Mouse (Mus musculus) neural tube, embryonic 11.5 days (tissue): ENCODE measurements at regions not wholly inside any gene's neighbourhood (a gene's known extent, or its start where the extent isn't known, plus 50 kb on each side); places are given as distances from the start of the nearest gene placed in this dataset.
"Not testable (repeated sequence)": the region's sequence is repeated elsewhere in the genome, so short reads cannot be mapped to it uniquely, and the experiment has no call there.

Source experiments
- ATAC-seq: fragments of 200-750 bp; cut with Nextera tagmentation; 2 replicates; pipeline ENCODE4 v1.8.0; 2017; ENCODE audit warnings: moderate number of reproducible peaks, mild to moderate bottlenecking, moderate TSS enrichment, moderate library complexity; ENCODE audit not compliant: insufficient read depth, low FRiP score, low TSS enrichment
- DNase-seq: peaks from one replicate; pipeline ENCODE4 v3.0.0-alpha.2; 2015; ENCODE audit warnings: low spot score
- H3K27ac ChIP-seq: fragments of 300-500 bp; sonication (generic); 2 replicates; pipeline ENCODE4 v1.5.1; 2014; ENCODE audit warnings: low read depth, mild to moderate bottlenecking, low read length
- H3K27me3 ChIP-seq: fragments of 300-500 bp; sonication (generic); 2 replicates; pipeline ENCODE4 v1.6.1; 2014; ENCODE audit warnings: mild to moderate bottlenecking, low read length, mixed read lengths; ENCODE audit not compliant: control insufficient read depth, insufficient read depth
- H3K36me3 ChIP-seq: fragments of 300-500 bp; sonication (generic); 2 replicates; pipeline ENCODE4 v1.6.1; 2014; ENCODE audit warnings: mild to moderate bottlenecking, low read length, moderate library complexity, mixed read lengths; ENCODE audit not compliant: control insufficient read depth, insufficient read depth
- H3K4me1 ChIP-seq: fragments of 300-500 bp; sonication (generic); 2 replicates; pipeline ENCODE4 v1.6.1; 2014; ENCODE audit warnings: low read length, mixed read lengths; ENCODE audit not compliant: control insufficient read depth, insufficient read depth
- H3K4me2 ChIP-seq: fragments of 300-500 bp; sonication (generic); 2 replicates; pipeline ENCODE4 v1.6.1; 2014; ENCODE audit warnings: low read depth, mild to moderate bottlenecking, moderate library complexity
- H3K4me3 ChIP-seq: fragments of 300-500 bp; sonication (generic); 2 replicates; pipeline ENCODE4 v1.5.1; 2014; ENCODE audit warnings: low read depth, low read length
- H3K9ac ChIP-seq: fragments of 300-500 bp; sonication (generic); 2 replicates; pipeline ENCODE4 v1.6.1; 2014; ENCODE audit warnings: mild to moderate bottlenecking, low read length
- H3K9me3 ChIP-seq: fragments of 300-500 bp; sonication (generic); 2 replicates; pipeline ENCODE4 v1.6.1; 2016; ENCODE audit warnings: low read length; ENCODE audit not compliant: control insufficient read depth
- WGBS: fragments of 180-500 bp; shearing (Covaris S2); extraction: QIAGEN DNeasy Blood & Tissue Kit; methylation state at CpG from one replicate; pipeline ENCODE4 v1.1.7; 2014; 5-methylcytosine and 5-hydroxymethylcytosine counted together

DNA sequence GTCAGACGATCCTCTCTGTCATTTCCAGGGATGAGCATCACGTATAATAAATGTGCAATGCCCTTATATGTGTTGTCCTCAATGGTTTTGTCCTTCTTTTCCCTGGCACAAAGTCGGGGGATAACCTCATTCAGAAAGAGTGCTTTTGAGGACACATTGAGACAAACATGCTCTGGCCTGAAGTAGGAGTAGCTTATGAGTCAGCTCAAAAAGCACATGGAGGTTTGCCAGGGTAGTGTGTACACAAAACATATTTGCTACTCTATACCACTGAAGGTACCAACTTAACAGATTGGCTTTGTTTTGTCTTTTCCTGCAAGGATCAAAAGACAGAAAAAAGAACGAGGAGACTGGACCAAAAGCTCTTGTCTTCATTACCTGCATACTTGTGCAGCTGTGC, 682.1 kb upstream of the Grid2 start:
- Histone ChIP-seq H3K27ac (no peak overlapping the region), H3K9me3 (no peaks in the 10 kb centered on the region), H3K4me1 (no peaks in the 10 kb centered on the region), H3K4me2 (no peak overlapping the region), H3K4me3 (no peak overlapping the region), H3K36me3 (no peaks in the 10 kb centered on the region), H3K9ac (no peak overlapping the region), H3K27me3 (no peaks in the 10 kb centered on the region)
- ATAC-seq (no peak), DNase-seq (no peak)
- 86% methylated on average over 4 of the region's 4 CpGs for WGBS

DNA sequence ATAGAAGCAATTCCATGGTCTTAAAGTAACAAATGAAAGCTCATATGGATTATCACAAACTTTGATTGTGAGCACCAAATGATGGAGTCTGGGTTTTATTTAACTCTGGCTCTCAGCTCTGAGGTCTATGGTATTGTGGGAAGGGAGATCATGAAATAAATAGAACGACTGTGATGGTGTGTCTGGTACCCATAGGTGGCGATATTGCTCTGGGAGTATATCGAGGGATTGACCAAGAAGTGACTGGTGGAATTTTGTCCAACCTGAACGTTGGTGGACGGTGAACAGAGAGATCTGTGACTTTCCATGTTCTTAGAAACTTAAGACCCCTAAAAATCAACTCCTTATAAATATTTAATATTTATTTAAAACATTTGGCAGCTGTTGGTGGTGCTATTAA, 679.5 kb upstream of the Grid2 start:
- peak; percentile 41 for DNase-seq

DNA sequence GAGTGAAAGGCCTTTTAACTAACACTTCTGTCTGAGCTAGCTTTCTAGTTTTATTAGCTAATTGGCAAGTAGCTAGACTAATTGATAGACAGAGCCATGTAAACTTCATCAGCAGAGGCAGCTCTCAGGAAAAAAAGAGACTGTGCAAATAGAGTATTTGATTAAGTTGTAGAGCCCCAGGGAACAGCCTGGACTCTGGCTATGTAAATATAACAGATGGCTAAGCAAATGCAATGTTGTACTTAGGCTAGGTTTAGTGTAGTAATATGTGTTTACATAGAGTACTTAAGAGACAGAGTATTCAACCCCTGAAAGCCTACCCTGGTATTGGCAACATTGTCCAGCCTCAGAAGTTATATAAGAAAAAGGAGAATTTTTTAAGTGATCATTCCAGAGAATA, 635.1 kb upstream of the Grid2 start:
- no peaks in the 10 kb centered on the region for H3K4me1 ChIP-seq
- DNase-seq (no peak), ATAC-seq (no peak)
- H3K9me3 ChIP-seq: no peaks in the 10 kb centered on the region
- no peak overlapping the region for H3K9ac ChIP-seq
- H3K4me2 ChIP-seq: no peak overlapping the region
- H3K27ac ChIP-seq: no peak overlapping the region
- H3K27me3 ChIP-seq: no peaks in the 10 kb centered on the region
- no peaks in the 10 kb centered on the region for H3K36me3 ChIP-seq
- H3K4me3 ChIP-seq: no peak overlapping the region

More for the DNA sequence above, 679.5 kb upstream of the Grid2 start:
- Histone ChIP-seq H3K4me2 (no peak overlapping the region), H3K36me3 (no peaks in the 10 kb centered on the region), H3K4me3 (no peak overlapping the region), H3K27me3 (no peaks in the 10 kb centered on the region), H3K9ac (no peak overlapping the region), H3K27ac (no peak overlapping the region), H3K4me1 (no peaks in the 10 kb centered on the region), H3K9me3 (no peaks in the 10 kb centered on the region)
- ATAC-seq: no peak
- WGBS: 33% methylated on average over 5 of the region's 5 CpGs

- not testable (repeated sequence) for H3K4me3 ChIP-seq, H3K4me2 ChIP-seq, ATAC-seq, H3K4me1 ChIP-seq, H3K27ac ChIP-seq, DNase-seq, H3K9me3 ChIP-seq, H3K36me3 ChIP-seq, H3K27me3 ChIP-seq, H3K9ac ChIP-seq
- WGBS: 88% methylated on average over 5 of the region's 5 CpGs
Observed at GRCm38 (mm10) chr6:62668123-62668522, 587.6 kb upstream of the Grid2 start.

DNA sequence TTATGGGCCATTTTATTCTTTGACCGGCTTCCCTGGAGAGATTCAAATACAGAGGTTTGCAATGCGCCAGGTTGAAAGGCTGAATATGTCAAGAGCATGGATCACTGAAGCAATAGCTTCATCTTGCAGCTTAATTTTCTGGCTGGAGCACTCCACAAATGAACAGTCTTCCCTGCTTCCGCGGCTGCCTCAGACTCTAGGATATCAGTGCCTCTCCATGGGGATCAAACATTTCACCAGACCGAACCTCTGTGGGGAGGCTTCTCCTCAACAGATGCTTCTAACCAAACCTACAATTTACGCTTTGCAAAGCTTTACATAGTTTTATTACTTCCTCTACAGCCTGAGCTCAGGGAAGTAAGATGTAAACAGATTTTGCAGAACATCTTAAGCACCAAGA, 537.3 kb upstream of the Grid2 start:
- Histone ChIP-seq H3K9me3 (no peaks in the 10 kb centered on the region), H3K27me3 (no peaks in the 10 kb centered on the region), H3K4me2 (no peak overlapping the region), H3K9ac (no peak overlapping the region), H3K4me3 (no peak overlapping the region), H3K36me3 (no peaks in the 10 kb centered on the region), H3K27ac (no peak overlapping the region), H3K4me1 (no peaks in the 10 kb centered on the region)
- ATAC-seq: no peak
- no peak for DNase-seq
- WGBS: 41% methylated on average over 6 of the region's 6 CpGs

GRCm38 (mm10) chr6:62719541-62720155, 536.0 kb upstream of the Grid2 start:
- DNase-seq (no peak), ATAC-seq (no peak)
- Histone ChIP-seq H3K36me3 (no peaks in the 10 kb centered on the region), H3K4me2 (no peak overlapping the region), H3K4me1 (no peaks in the 10 kb centered on the region), H3K27ac (no peak overlapping the region), H3K9ac (no peak overlapping the region), H3K9me3 (no peaks in the 10 kb centered on the region), H3K27me3 (no peaks in the 10 kb centered on the region), H3K4me3 (no peak overlapping the region)
- 81% methylated on average over 5 of the region's 5 CpGs for WGBS
